Mouse (Mus musculus) adrenal gland, postnatal 14 days (tissue): ENCODE data around the gene Gm20388. TPM values are rescaled to one million over a fixed set of nuclear protein-coding genes. Genes with fewer than 3 reads are reported as not detected.

Source experiments
- DNase-seq: peaks from one replicate; pipeline ENCODE4 v3.0.0; 2021; ENCODE audit warnings: mixed read lengths
- total RNA-seq: library from RNA; stranded (reverse); gene quantifications from 2 replicates; pipeline ENCODE4 v1.2.3, GENCODE M21; 2021

The Gm20388 gene
- total RNA-seq, 1 experiment from 2014 or later: 17.6 TPM

- DNase-seq: no peak
Measured at GRCm38 (mm10) chr8:122160165-122160564, 2249.5 kb downstream of the Gm20388 start.

- peak; percentile 91 for DNase-seq
Measured at GRCm38 (mm10) chr8:122162992-122163391, 2252.4 kb downstream of the Gm20388 start.

GRCm38 (mm10) chr8:122167204-122167860 lies 2256.7 kb downstream of the Gm20388 start:
- no peak for DNase-seq

GRCm38 (mm10) chr8:122169446-122169845 lies 2258.8 kb downstream of the Gm20388 start:
- DNase-seq: no peak

- no peak for DNase-seq
Measured at GRCm38 (mm10) chr8:122171823-122172222, 2261.2 kb downstream of the Gm20388 start.

- DNase-seq: peak; percentile 66
Measured at GRCm38 (mm10) chr8:122174133-122174930, 2263.7 kb downstream of the Gm20388 start.

- DNase-seq: no peak
Measured at GRCm38 (mm10) chr8:122178392-122178890, 2267.8 kb downstream of the Gm20388 start.

GRCm38 (mm10) chr8:122179354-122179753 lies 2268.7 kb downstream of the Gm20388 start:
- no peak for DNase-seq

- no peak for DNase-seq
Measured at GRCm38 (mm10) chr8:122180116-122180515, 2269.5 kb downstream of the Gm20388 start.

- peak; percentile 43 for DNase-seq
Measured at GRCm38 (mm10) chr8:122181414-122181813, 2270.8 kb downstream of the Gm20388 start.

GRCm38 (mm10) chr8:122181991-122182390 lies 2271.3 kb downstream of the Gm20388 start:
- DNase-seq: peak; percentile 18

GRCm38 (mm10) chr8:122186363-122186974 lies 2275.8 kb downstream of the Gm20388 start:
- no peak for DNase-seq

GRCm38 (mm10) chr8:122187271-122187670 lies 2276.6 kb downstream of the Gm20388 start:
- no peak for DNase-seq

GRCm38 (mm10) chr8:122190349-122191053 lies 2279.9 kb downstream of the Gm20388 start:
- DNase-seq: peak; percentile 46

- no peak for DNase-seq
Measured at GRCm38 (mm10) chr8:122191054-122191376, 2280.4 kb downstream of the Gm20388 start.

- no peak for DNase-seq
Measured at GRCm38 (mm10) chr8:122192771-122193170, 2282.1 kb downstream of the Gm20388 start.

- no peak for DNase-seq
Measured at GRCm38 (mm10) chr8:122193521-122193920, 2282.9 kb downstream of the Gm20388 start.

- DNase-seq: peak; percentile 41
Measured at GRCm38 (mm10) chr8:122194396-122194795, 2283.8 kb downstream of the Gm20388 start.

GRCm38 (mm10) chr8:122197342-122197741 lies 2286.7 kb downstream of the Gm20388 start:
- DNase-seq: no peak

- DNase-seq: no peak
Measured at GRCm38 (mm10) chr8:122198378-122199025, 2287.9 kb downstream of the Gm20388 start.

GRCm38 (mm10) chr8:122199191-122199590 lies 2288.6 kb downstream of the Gm20388 start:
- DNase-seq: no peak

GRCm38 (mm10) chr8:122199841-122200240 lies 2289.2 kb downstream of the Gm20388 start:
- peak; percentile 31 for DNase-seq
